Mouse (Mus musculus) activated CD4-positive, CD25-positive, alpha-beta regulatory T cell, adult 9 weeks (primary cell): ENCODE results near the gene Ddhd1. TPM values are rescaled to one million over a fixed set of nuclear protein-coding genes. Genes with fewer than 3 reads are reported as not detected.

ENCODE experiments used
- polyA plus RNA-seq: library from polyadenylated mRNA; unstranded; fragments of 100-300 nt; shearing (Covaris generic); gene quantifications from one replicate; pipeline ENCODE4 v1.2.1, GENCODE M21; 2017

Gene Ddhd1
- 7.3 TPM for polyA plus RNA-seq

DNA sequence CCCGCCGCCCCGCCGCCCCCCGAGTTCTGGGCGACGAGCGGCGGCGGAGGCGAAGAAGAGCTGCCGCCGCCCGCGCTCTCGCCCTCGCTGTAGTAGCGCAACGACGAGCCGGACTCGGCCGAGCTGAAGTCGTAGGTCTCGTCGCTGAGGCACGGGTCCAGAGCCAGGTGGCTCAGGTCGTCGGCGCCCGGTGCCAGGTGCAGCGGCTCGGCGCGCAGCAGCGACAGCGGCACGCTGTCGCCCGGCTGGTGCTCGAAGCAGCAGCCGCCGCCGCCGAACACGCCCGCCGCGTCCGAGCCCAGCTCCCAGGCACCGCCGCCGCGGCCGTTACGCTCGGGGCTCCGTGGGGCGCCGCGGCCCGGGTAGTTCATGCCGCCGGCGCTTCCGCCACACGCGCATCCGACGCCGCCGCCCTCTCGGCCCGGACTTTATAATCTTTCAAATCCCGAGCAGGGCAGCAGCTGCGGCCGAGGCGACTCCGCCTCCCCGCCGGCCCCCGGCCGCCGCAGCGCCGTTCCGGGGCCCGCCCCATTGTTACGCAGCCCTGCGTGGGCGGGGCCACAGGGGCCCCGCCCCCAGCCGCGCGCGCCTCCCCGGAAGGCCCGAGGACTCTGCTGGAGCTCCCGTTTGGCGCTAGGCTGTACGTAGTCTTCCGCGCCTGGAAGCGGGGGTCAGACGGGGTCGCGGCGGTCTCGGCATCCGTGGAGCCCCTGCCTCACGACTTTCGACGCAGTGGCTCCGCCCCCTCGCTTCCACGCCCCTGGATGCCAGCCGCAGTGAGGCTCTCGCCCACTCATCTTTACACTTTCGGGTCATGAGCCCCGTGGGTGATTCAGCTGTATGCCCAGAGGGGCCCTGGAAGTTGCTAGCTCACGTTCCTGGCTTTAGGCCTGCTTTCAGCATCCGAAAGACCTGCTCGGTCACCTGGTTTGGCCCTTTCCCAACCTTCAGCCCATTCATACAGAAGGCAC is at the start of gene Ddhd1:
Ddhd1 (minus strand) TSS at position 503 of the 971 bp plus-strand sequence.

Other genes starting within 250 kb of the Ddhd1 start
- gene Fermt2, start 128.0 kb downstream of the Ddhd1 start, polyA plus RNA-seq, result not detected